Comparison of ENCODE assay signal across 8 mouse cellular contexts in the genomic region with DNA sequence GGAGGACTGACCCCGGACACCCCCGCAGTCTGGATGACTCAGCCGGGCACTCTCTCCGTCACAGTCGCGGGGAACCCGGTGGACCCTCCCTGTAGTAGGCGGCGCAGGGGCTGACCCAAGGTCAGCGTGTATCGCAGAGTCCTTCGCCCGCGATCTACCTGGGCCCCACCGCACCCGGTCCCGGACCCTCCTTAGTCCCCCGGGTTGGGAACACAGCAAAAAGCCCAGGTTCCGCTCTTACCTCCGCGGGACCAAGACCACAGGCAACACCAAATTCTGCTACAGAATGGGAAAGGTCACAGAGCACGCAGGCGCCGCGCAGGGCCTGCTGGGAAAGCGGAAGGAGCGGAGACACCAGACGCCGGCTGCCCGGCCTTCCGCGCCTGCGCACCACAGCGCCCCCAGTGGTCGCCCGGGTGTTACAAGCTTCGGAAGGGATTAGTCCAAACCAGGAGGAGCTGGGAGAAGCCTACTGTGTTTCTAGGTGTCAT. TPM values are rescaled to one million over a fixed set of nuclear protein-coding genes. Genes with fewer than 3 reads are reported as not detected.
DNase-seq lines count a peak whose midpoint lies in the region; ATAC-seq lines count a peak whose summit lies in the region.

A gene (minus strand): TSS at position 295 of the 491 bp plus-strand sequence.

- H3K27me3 ChIP-seq in hindbrain, embryonic 11.5 days (ENCODE audit: control insufficient read depth, insufficient read depth, low read length): no peaks in the 10 kb centered on the region

- H3K4me3 ChIP-seq in hindbrain, embryonic 11.5 days (ENCODE audit: low read depth, low read length): peak within 1 kb of the TSS; percentile 90

- DNase-seq in Muller cell, postnatal 12 days (ENCODE audit: inconsistent ontology term): peak; percentile 96
- DNase-seq in cerebellum, adult 9-11 months: peak; percentile 95
- DNase-seq in frontal cortex, adult 2 months (ENCODE audit: extremely low spot score in 1 of 2, low spot score in 1 of 2): peak; percentile 85 to 99
- DNase-seq in hindbrain, embryonic 11.5 days (ENCODE audit: low spot score): peak; percentile 98
- peak; percentile 99 for DNase-seq in layer of hippocampus, postnatal 10 days (ENCODE audit: low spot score in 2 of 2)
- DNase-seq in lung, postnatal 10 days: peak; percentile 98
- DNase-seq in ovary, postnatal 36 days (ENCODE audit: low spot score): peak; percentile 97
- peak; percentile 95 for DNase-seq in thymus, postnatal 25 days

- WGBS in hindbrain, embryonic 11.5 days: under 1% methylated on average over 37 of the region's 37 CpGs

- peak within 1 kb of the TSS; percentile 20; the same call in 1 of the 2 replicates for H3K27ac ChIP-seq in hindbrain, embryonic 11.5 days (ENCODE audit: low read depth, low read length)

- peaks cover 2% of the 10 kb centered on the region; the same call in 1 of the 2 replicates for H3K4me1 ChIP-seq in hindbrain, embryonic 11.5 days (replicated peaks; ENCODE audit: control insufficient read depth, insufficient read depth, low read length)

- H3K9ac ChIP-seq in hindbrain, embryonic 11.5 days (ENCODE audit: low read depth, low read length): peak within 1 kb of the TSS; percentile 96

- peak within 1 kb of the TSS; percentile 92 for H3K4me2 ChIP-seq in hindbrain, embryonic 11.5 days (replicated peaks; ENCODE audit: low read depth, low read length)

- no peaks in the 10 kb centered on the region for H3K9me3 ChIP-seq in hindbrain, embryonic 11.5 days (ENCODE audit: control insufficient read depth, low read length)

- peak; percentile 90 for ATAC-seq in hindbrain, embryonic 11.5 days (ENCODE audit: low FRiP score)

- H3K36me3 ChIP-seq in hindbrain, embryonic 11.5 days (ENCODE audit: control insufficient read depth, insufficient read depth, low read length): no peaks in the 10 kb centered on the region

RNA-seq across cellular contexts. Expression of the gene that starts here (rescaled TPM):
- polyA plus RNA-seq in frontal cortex, adult 2 months (2012; rRNA removed): 259 and 293 TPM in 2 replicates
- 582 and 583 TPM in 2 replicates for polyA plus RNA-seq in hindbrain, embryonic 11.5 days (2014; fragmentation: Nextera tagmentation; extraction: Ambion mirVana)
- 100 to 1,000 TPM; 458 to 498 TPM for total RNA-seq in layer of hippocampus, postnatal 10 days (2021)

Comparison
In these comparisons a context has a peak if more than half of its experiments do, and no peak if none do; other contexts are left out.
1. Peak in every context shown above with its lines: DNase-seq, ATAC-seq, H3K4me3 ChIP-seq and H3K27ac ChIP-seq.